Mouse (Mus musculus) embryonic facial prominence, embryonic 10.5 days (tissue): ENCODE data around the gene Mical1. TPM values are rescaled to one million over a fixed set of nuclear protein-coding genes. Genes with fewer than 3 reads are reported as not detected.

Experiments used
- polyA plus RNA-seq: library from polyadenylated mRNA; unstranded; fragments of >200 nt; fragmentation: Nextera tagmentation; extraction: Ambion mirVana; gene quantifications from 2 replicates; pipeline ENCODE4 v1.2.1, GENCODE M21; 2016

The Mical1 gene
- polyA plus RNA-seq, 1 experiment from 2014 or later = 48.0 TPM

Other genes with a start within 250 kb of the Mical1 start
- gene Fig4, start 173.1 kb upstream of the Mical1 start, polyA plus RNA-seq = 14.2 and 14.5 TPM in 2 replicates
- gene Ak9, start 172.3 kb upstream of the Mical1 start, polyA plus RNA-seq = 0.04 and 0.05 TPM in 2 replicates
- gene Zbtb24, start 25.9 kb upstream of the Mical1 start, polyA plus RNA-seq = 18.1 and 18.5 TPM in 2 replicates
- 61.2 and 65.7 TPM in 2 replicates for gene Smpd2, start 14.1 kb downstream of the Mical1 start, polyA plus RNA-seq
- 0.80 and 0.93 TPM in 2 replicates for gene Ppil6, start 14.1 kb downstream of the Mical1 start, polyA plus RNA-seq
- 138 and 143 TPM in 2 replicates for gene Cd164, start 43.1 kb downstream of the Mical1 start, polyA plus RNA-seq
- gene Ccdc162, start 240.3 kb downstream of the Mical1 start, polyA plus RNA-seq = 0.42 and 0.53 TPM in 2 replicates